Mouse (Mus musculus): ENCODE measurements around the gene Camta1. TPM values are rescaled to one million over a fixed set of nuclear protein-coding genes. Genes with fewer than 3 reads are reported as not detected.
A peak's percentile ranks its signal among the peaks of the same experiment; 100 is the strongest.

Camta1 gene
- polyA plus RNA-seq, 1 experiment from 2014 or later = 61.9 TPM

DNA sequence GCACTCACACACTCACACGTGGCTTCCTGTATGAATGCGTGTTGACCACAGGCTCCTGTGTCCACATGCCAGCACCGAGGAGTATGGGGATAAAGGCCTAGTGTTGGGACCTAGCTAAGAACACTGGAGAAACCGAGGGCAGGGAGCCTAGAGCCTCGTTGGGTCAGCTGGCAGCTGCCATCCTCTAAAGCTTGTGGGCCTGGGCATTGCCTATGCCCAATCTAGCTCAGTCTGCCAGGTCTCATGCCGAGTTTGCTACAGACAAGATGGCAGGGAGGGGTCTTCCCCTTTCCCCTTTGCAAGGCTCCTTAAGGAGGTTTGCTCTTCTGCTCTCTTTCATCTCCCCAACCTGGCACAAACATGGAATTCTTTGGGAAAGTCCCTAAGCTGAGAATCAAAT lies 555.9 kb downstream of the Camta1 start:
- no peaks in the 10 kb centered on the region for H3K9me3 ChIP-seq (ENCODE audit: control insufficient read depth, low read length)
- H3K4me2 ChIP-seq (replicated peaks; ENCODE audit: low read depth) = no peak overlapping the region
- H3K9ac ChIP-seq (ENCODE audit: low read length) = no peak overlapping the region
- H3K36me3 ChIP-seq (ENCODE audit: control insufficient read depth, insufficient read depth, low read length) = no peaks in the 10 kb centered on the region
- no peak overlapping the region for H3K27ac ChIP-seq (replicated peaks)
- ATAC-seq (ENCODE audit: low FRiP score, low TSS enrichment) (no peak), DNase-seq (ENCODE audit: low spot score) (no peak)
- WGBS = 84% methylated on average over 6 of the region's 6 CpGs
- no peaks in the 10 kb centered on the region for H3K27me3 ChIP-seq (ENCODE audit: control insufficient read depth, insufficient read depth, low read length)
- no peak overlapping the region for H3K4me3 ChIP-seq (ENCODE audit: low read depth, low read length)
- TF ChIP-seq EP300 (optimal IDR thresholded peaks at IDR 0.05) = no peak
- no peak for TF ChIP-seq CTCF (IDR thresholded peaks at IDR 0.05; ENCODE audit: low read depth)
- no peaks in the 10 kb centered on the region for H3K4me1 ChIP-seq (replicated peaks; ENCODE audit: control insufficient read depth, insufficient read depth)

DNA sequence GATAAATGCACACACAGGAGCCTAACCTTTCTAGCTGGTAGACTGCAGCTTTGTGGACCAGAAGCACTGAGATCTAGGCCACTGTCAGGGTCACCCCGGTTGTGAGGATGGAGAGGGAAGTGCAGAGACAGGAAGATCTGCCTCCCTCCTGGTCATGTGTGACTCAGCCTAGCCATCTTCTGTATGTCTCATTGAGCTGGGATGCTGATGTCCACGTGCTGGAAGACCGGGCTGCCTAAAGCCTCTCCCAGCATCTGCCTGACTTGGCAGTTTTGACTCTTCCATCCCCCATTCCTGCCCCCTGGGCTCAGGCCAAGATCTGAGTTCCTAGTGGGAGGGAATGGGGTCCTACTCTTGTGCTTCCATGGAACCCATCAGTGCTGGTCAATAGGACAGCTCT lies 557.7 kb downstream of the Camta1 start:
- Histone ChIP-seq H3K4me2 (replicated peaks; ENCODE audit: low read depth) (no peak overlapping the region), H3K27ac (replicated peaks) (no peak overlapping the region), H3K9ac (ENCODE audit: low read length) (no peak overlapping the region), H3K4me3 (ENCODE audit: low read depth, low read length) (no peak overlapping the region), H3K4me1 (replicated peaks; ENCODE audit: control insufficient read depth, insufficient read depth) (no peaks in the 10 kb centered on the region), H3K36me3 (ENCODE audit: control insufficient read depth, insufficient read depth, low read length) (no peaks in the 10 kb centered on the region), H3K9me3 (ENCODE audit: control insufficient read depth, low read length) (no peaks in the 10 kb centered on the region), H3K27me3 (ENCODE audit: control insufficient read depth, insufficient read depth, low read length) (no peaks in the 10 kb centered on the region)
- WGBS = 69% methylated on average over 3 of the region's 3 CpGs
- ATAC-seq (ENCODE audit: low FRiP score, low TSS enrichment) (no peak), DNase-seq (ENCODE audit: low spot score) (no peak)
- TF ChIP-seq EP300 (optimal IDR thresholded peaks at IDR 0.05) (no peak), CTCF (IDR thresholded peaks at IDR 0.05; ENCODE audit: low read depth) (no peak)

DNA sequence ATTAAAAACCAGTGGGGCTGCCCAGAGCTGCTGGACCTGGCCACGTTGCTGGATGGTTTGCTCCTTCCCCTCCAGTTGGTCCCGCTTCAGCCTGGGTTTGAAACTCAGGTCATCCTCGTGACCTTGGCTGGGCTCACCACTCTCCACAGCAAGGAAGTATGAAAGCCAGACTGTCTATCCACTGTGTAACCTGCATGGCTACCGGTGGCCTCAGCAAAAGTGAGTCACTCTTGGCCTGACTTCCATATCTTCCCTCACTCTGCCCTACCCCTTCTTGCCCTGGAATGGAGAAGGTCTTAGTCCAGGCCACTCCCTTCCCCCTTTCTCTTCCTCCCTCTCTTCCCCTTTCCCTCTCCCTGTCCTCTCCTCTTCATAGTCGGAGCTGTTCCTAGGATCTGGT lies 558.2 kb downstream of the Camta1 start:
- ATAC-seq (ENCODE audit: low FRiP score, low TSS enrichment) (peak; percentile 68), DNase-seq (ENCODE audit: low spot score) (peak; percentile 27)
- H3K36me3 ChIP-seq (ENCODE audit: control insufficient read depth, insufficient read depth, low read length) = no peaks in the 10 kb centered on the region
- 69% methylated on average over 5 of the region's 5 CpGs for WGBS
- no peak overlapping the region for H3K4me3 ChIP-seq (ENCODE audit: low read depth, low read length)
- no peak overlapping the region for H3K27ac ChIP-seq (replicated peaks)
- TF ChIP-seq EP300 (optimal IDR thresholded peaks at IDR 0.05) (no peak), CTCF (IDR thresholded peaks at IDR 0.05; ENCODE audit: low read depth) (no peak)
- H3K4me1 ChIP-seq (replicated peaks; ENCODE audit: control insufficient read depth, insufficient read depth) = no peaks in the 10 kb centered on the region
- H3K27me3 ChIP-seq (ENCODE audit: control insufficient read depth, insufficient read depth, low read length) = no peaks in the 10 kb centered on the region
- H3K9ac ChIP-seq (ENCODE audit: low read length) = no peak overlapping the region
- H3K9me3 ChIP-seq (ENCODE audit: control insufficient read depth, low read length) = no peaks in the 10 kb centered on the region
- H3K4me2 ChIP-seq (replicated peaks; ENCODE audit: low read depth) = no peak overlapping the region

DNA sequence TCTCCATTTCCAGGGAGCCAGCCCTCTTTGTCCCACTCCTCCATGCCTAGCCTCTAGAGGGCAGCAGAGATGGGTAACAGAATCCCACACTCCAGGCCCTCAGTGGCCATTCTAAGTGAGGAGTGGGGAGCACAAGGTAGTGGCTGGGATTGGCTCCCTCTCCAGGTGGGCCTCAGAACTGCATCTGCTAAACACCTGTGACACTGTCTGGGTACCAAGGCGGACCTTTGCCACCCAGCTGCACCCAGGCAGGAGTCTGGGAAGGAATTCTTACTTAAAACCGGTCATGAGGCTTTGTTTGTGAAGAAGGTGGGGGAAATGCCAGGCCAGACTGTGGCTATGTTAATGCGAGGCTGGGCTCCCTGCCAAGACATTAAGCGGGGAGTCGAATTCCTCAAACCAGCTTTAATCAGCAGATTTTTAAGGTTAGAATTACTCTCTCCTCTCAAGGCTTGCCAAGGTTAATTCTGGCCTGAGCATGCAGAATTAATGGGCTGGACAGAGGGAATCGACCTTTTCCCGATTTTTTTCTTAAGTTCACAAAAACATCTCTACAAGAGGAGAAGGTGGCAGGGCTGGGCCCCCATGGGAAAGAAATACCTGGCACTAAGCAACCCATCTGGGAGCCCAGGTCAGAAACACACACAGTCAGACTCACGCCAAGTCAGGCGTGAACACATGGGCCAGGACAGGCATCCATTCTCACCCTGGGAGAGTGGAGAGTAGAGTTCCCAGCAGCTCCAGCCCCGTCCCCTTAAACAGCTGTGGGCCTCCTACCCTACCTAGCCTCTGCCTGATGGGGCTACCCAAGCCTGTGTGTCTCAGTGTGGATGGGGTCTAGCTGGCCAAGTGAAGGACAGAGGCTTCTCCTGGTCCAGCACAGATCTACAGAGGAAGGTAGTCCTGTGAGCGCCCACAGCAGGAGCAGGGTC lies 559.2 kb downstream of the Camta1 start:
- Histone ChIP-seq H3K27ac (replicated peaks) (no peak overlapping the region), H3K36me3 (ENCODE audit: control insufficient read depth, insufficient read depth, low read length) (no peaks in the 10 kb centered on the region), H3K9me3 (ENCODE audit: control insufficient read depth, low read length) (no peaks in the 10 kb centered on the region), H3K4me2 (replicated peaks; ENCODE audit: low read depth) (no peak overlapping the region), H3K9ac (ENCODE audit: low read length) (peak overlapping the region; percentile 13; the same call in 1 of the 2 replicates), H3K27me3 (ENCODE audit: control insufficient read depth, insufficient read depth, low read length) (no peaks in the 10 kb centered on the region), H3K4me3 (ENCODE audit: low read depth, low read length) (no peak overlapping the region), H3K4me1 (replicated peaks; ENCODE audit: control insufficient read depth, insufficient read depth) (no peaks in the 10 kb centered on the region)
- DNase-seq (ENCODE audit: low spot score) = peak; percentile 83
- no peak for TF ChIP-seq EP300 (optimal IDR thresholded peaks at IDR 0.05)
- TF ChIP-seq CTCF (IDR thresholded peaks at IDR 0.05; ENCODE audit: low read depth) = peak; percentile 80
- ATAC-seq (ENCODE audit: low FRiP score, low TSS enrichment) = peak; percentile 68
- WGBS = 22% methylated on average over 11 of the region's 11 CpGs

DNA sequence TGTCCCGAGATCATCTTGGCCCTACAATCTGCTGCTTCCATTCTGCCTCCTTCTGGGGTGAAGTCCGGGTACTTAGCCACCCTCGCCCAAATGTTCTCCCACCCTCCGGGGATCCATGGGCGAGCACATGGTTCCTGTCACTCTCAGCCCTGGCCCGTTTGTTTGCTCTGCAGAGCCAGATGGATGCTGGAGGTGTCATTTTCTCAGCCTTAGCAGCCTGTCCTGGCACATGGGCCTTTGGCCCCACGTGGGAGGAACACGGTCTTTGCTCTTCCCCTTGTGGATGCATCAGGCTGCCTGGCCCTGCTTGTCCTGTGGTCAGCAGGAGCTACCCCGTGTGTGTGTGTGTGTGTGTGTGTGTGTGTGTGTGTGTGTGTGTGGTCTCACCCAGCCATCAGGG lies 560.3 kb downstream of the Camta1 start:
- Histone ChIP-seq H3K27ac (replicated peaks) (no peak overlapping the region), H3K4me3 (ENCODE audit: low read depth, low read length) (no peak overlapping the region), H3K9ac (ENCODE audit: low read length) (no peak overlapping the region), H3K27me3 (ENCODE audit: control insufficient read depth, insufficient read depth, low read length) (no peaks in the 10 kb centered on the region), H3K4me1 (replicated peaks; ENCODE audit: control insufficient read depth, insufficient read depth) (no peaks in the 10 kb centered on the region), H3K4me2 (replicated peaks; ENCODE audit: low read depth) (no peak overlapping the region), H3K9me3 (ENCODE audit: control insufficient read depth, low read length) (no peaks in the 10 kb centered on the region), H3K36me3 (ENCODE audit: control insufficient read depth, insufficient read depth, low read length) (no peaks in the 10 kb centered on the region)
- DNase-seq (ENCODE audit: low spot score) (no peak), ATAC-seq (ENCODE audit: low FRiP score, low TSS enrichment) (no peak)
- TF ChIP-seq EP300 (optimal IDR thresholded peaks at IDR 0.05) (no peak), CTCF (IDR thresholded peaks at IDR 0.05; ENCODE audit: low read depth) (no peak)
- 40% methylated on average over 9 of the region's 9 CpGs for WGBS

DNA sequence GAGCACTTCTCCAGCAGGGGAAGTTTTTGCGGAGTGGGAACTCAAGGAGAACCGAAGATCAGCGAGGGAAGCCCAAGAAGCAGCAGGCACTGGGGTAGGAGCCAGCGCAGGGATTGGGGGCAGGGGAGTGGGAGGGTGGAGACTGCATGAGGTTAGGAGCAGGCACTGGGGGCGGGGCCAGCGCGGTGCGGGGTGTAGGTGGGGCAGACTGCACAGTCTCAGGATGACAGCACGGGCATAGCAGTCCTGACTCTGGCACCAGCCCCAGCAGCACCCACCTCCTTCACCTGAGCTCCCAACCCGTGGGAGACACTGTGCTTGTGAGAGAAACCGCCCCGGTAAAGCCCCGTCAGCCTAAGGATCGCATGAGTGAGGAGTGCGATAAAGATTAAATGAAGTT lies 561.0 kb downstream of the Camta1 start:
- Histone ChIP-seq H3K9me3 (ENCODE audit: control insufficient read depth, low read length) (no peaks in the 10 kb centered on the region), H3K9ac (ENCODE audit: low read length) (no peak overlapping the region), H3K27ac (replicated peaks) (no peak overlapping the region), H3K4me2 (replicated peaks; ENCODE audit: low read depth) (0 out of 2 replicates have a peak overlapping the region, but pooled peaks have one; percentile 3), H3K36me3 (ENCODE audit: control insufficient read depth, insufficient read depth, low read length) (no peaks in the 10 kb centered on the region), H3K4me3 (ENCODE audit: low read depth, low read length) (no peak overlapping the region), H3K27me3 (ENCODE audit: control insufficient read depth, insufficient read depth, low read length) (no peaks in the 10 kb centered on the region), H3K4me1 (replicated peaks; ENCODE audit: control insufficient read depth, insufficient read depth) (no peaks in the 10 kb centered on the region)
- 15% methylated on average over 15 of the region's 15 CpGs for WGBS
- no peak for TF ChIP-seq EP300 (optimal IDR thresholded peaks at IDR 0.05)
- TF ChIP-seq CTCF (IDR thresholded peaks at IDR 0.05; ENCODE audit: low read depth) = no peak
- ATAC-seq (ENCODE audit: low FRiP score, low TSS enrichment) (peak; percentile 31; the same call in 1 of the 2 replicates), DNase-seq (ENCODE audit: low spot score) (peak; percentile 59)

Measured in stomach, postnatal 0 days (tissue).